Mouse (Mus musculus) embryonic facial prominence, embryonic 14.5 days (tissue): ENCODE measurements around the gene Ccdc97. TPM values are rescaled to one million over a fixed set of nuclear protein-coding genes. Genes with fewer than 3 reads are reported as not detected.

ENCODE experiments used
- ATAC-seq: fragments of 200-750 bp; cut with Nextera tagmentation; 2 replicates; pipeline ENCODE4 v1.8.0; 2017; ENCODE audit warnings: low read depth, moderate number of reproducible peaks, moderate TSS enrichment
- DNase-seq: peaks from one replicate; pipeline ENCODE4 v3.0.0-alpha.2; 2015; ENCODE audit warnings: low spot score
- H3K27ac ChIP-seq: fragments of 300-500 bp; sonication (generic); replicated peaks from 2 replicates; pipeline ENCODE4 v1.5.1; 2014; ENCODE audit warnings: low read depth, mild to moderate bottlenecking, low read length, moderate library complexity
- H3K27me3 ChIP-seq: fragments of 300-500 bp; sonication (generic); replicated peaks from 2 replicates; pipeline ENCODE4 v1.6.1; 2014; ENCODE audit warnings: low read length; ENCODE audit not compliant: control insufficient read depth, insufficient read depth
- H3K36me3 ChIP-seq: fragments of 300-500 bp; sonication (generic); 2 replicates; pipeline ENCODE4 v1.6.1; 2014; ENCODE audit warnings: low read length, mixed read lengths; ENCODE audit not compliant: control insufficient read depth, insufficient read depth
- H3K4me1 ChIP-seq: fragments of 300-500 bp; sonication (generic); 2 replicates; pipeline ENCODE4 v1.6.1; 2014; ENCODE audit warnings: antibody characterized with exemption, low read length; ENCODE audit not compliant: control insufficient read depth, insufficient read depth
- H3K4me2 ChIP-seq: fragments of 300-500 bp; sonication (generic); 2 replicates; pipeline ENCODE4 v1.6.1; 2014; ENCODE audit warnings: low read depth, mild to moderate bottlenecking, low read length, moderate library complexity, mixed read lengths
- H3K4me3 ChIP-seq: fragments of 300-500 bp; sonication (generic); 2 replicates; pipeline ENCODE4 v1.5.1; 2014; ENCODE audit warnings: low read depth, mild to moderate bottlenecking, low read length
- H3K9ac ChIP-seq: fragments of 300-500 bp; sonication (generic); 2 replicates; pipeline ENCODE4 v1.6.1; 2014; ENCODE audit warnings: low read depth, mild to moderate bottlenecking, low read length, moderate library complexity, mixed read lengths
- H3K9me3 ChIP-seq: fragments of 300-500 bp; sonication (generic); 2 replicates; pipeline ENCODE4 v1.6.1; 2016; ENCODE audit warnings: low read length; ENCODE audit not compliant: control insufficient read depth
- WGBS: fragments of 180-500 bp; shearing (Covaris S2); extraction: QIAGEN DNeasy Blood & Tissue Kit; methylation state at CpG from one replicate; pipeline ENCODE4 v1.1.7; 2014; 5-methylcytosine and 5-hydroxymethylcytosine counted together
- polyA plus RNA-seq: library from polyadenylated mRNA; unstranded; fragments of >200 nt; fragmentation: Nextera tagmentation; extraction: Ambion mirVana; gene quantifications from 2 replicates; pipeline ENCODE4 v1.2.1, GENCODE M21; 2014

The Ccdc97 gene
- 25.1 and 28.0 TPM in 2 replicates for polyA plus RNA-seq

- 5% methylated on average over 29 of the region's 32 CpGs for WGBS
- peak within 1 kb of the TSS; percentile 65 for H3K27ac ChIP-seq
- H3K4me3 ChIP-seq = peak within 1 kb of the TSS; percentile 77
- H3K4me1 ChIP-seq = peaks cover 11% of the 10 kb centered on the region
- peak; percentile 98 for DNase-seq
- peak within 1 kb of the TSS; percentile 80 for H3K9ac ChIP-seq
- peak; percentile 87 for ATAC-seq
- H3K36me3 ChIP-seq = peaks cover 63% of the 10 kb centered on the region
- peak within 1 kb of the TSS; percentile 93 for H3K4me2 ChIP-seq
- no peaks in the 10 kb centered on the region for H3K27me3 ChIP-seq
- no peaks in the 10 kb centered on the region for H3K9me3 ChIP-seq
Measured at GRCm38 (mm10) chr7:25718788-25719417, at the start of gene Ccdc97. Gene Ccdc97, minus strand, starts transcription at chr7:25719088.

DNA sequence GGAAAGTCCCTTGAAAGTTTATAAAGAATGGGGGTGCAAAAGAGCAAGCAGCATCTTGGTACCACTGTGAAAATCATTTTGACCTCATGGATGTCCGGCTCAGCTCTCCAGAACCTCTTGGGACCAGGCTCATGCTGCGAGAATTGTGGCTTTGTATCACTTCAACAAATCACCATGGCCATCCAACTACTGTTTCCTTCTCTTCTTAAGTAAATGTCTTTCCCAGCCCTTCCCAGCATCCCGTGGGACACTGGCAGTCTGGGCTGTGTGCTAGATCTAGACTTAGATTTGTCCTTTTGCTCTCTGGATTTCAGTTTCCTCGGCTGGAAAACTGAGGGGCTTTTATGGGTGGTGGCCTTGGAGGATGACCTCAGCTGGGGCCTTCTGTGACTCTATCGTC lies 49.3 kb upstream of the Ccdc97 start:
- no peaks in the 10 kb centered on the region for H3K9me3 ChIP-seq
- H3K36me3 ChIP-seq = peaks cover 93% of the 10 kb centered on the region
- H3K4me2 ChIP-seq = no peak overlapping the region
- ATAC-seq = no peak
- DNase-seq = no peak
- 82% methylated on average over 5 of the region's 5 CpGs for WGBS
- no peaks in the 10 kb centered on the region for H3K4me1 ChIP-seq
- no peaks in the 10 kb centered on the region for H3K27me3 ChIP-seq
- H3K27ac ChIP-seq = no peak overlapping the region
- H3K9ac ChIP-seq = no peak overlapping the region
- no peak overlapping the region for H3K4me3 ChIP-seq

GRCm38 (mm10) chr7:25766108-25766507 lies 47.2 kb upstream of the Ccdc97 start:
- no peak for DNase-seq
- H3K4me2 ChIP-seq = no peak overlapping the region
- peaks cover 93% of the 10 kb centered on the region for H3K36me3 ChIP-seq
- WGBS = 89% methylated on average over 6 of the region's 6 CpGs
- no peaks in the 10 kb centered on the region for H3K27me3 ChIP-seq
- no peak for ATAC-seq
- H3K4me3 ChIP-seq = no peak overlapping the region
- no peak overlapping the region for H3K9ac ChIP-seq
- no peak overlapping the region for H3K27ac ChIP-seq
- H3K4me1 ChIP-seq = no peaks in the 10 kb centered on the region
- no peaks in the 10 kb centered on the region for H3K9me3 ChIP-seq

- Histone ChIP-seq H3K4me1 (no peaks in the 10 kb centered on the region), H3K27ac (peak overlapping the region; percentile 41; the same call in 1 of the 2 replicates), H3K4me3 (no peak overlapping the region), H3K9me3 (no peaks in the 10 kb centered on the region), H3K36me3 (peaks cover 93% of the 10 kb centered on the region), H3K4me2 (no peak overlapping the region), H3K27me3 (no peaks in the 10 kb centered on the region), H3K9ac (no peak overlapping the region)
- peak; percentile 42 for DNase-seq
- 46% methylated on average over 5 of the region's 5 CpGs for WGBS
- ATAC-seq = no peak
Measured at GRCm38 (mm10) chr7:25764221-25764620, 45.3 kb upstream of the Ccdc97 start.

GRCm38 (mm10) chr7:25763678-25764077 lies 44.8 kb upstream of the Ccdc97 start:
- H3K27ac ChIP-seq = peak overlapping the region; percentile 41; the same call in 1 of the 2 replicates
- 61% methylated on average over 11 of the region's 11 CpGs for WGBS
- ATAC-seq (no peak), DNase-seq (no peak)
- H3K27me3 ChIP-seq = no peaks in the 10 kb centered on the region
- no peak overlapping the region for H3K4me3 ChIP-seq
- no peaks in the 10 kb centered on the region for H3K9me3 ChIP-seq
- H3K36me3 ChIP-seq = peaks cover 93% of the 10 kb centered on the region
- H3K9ac ChIP-seq = no peak overlapping the region
- no peak overlapping the region for H3K4me2 ChIP-seq
- H3K4me1 ChIP-seq = no peaks in the 10 kb centered on the region

DNA sequence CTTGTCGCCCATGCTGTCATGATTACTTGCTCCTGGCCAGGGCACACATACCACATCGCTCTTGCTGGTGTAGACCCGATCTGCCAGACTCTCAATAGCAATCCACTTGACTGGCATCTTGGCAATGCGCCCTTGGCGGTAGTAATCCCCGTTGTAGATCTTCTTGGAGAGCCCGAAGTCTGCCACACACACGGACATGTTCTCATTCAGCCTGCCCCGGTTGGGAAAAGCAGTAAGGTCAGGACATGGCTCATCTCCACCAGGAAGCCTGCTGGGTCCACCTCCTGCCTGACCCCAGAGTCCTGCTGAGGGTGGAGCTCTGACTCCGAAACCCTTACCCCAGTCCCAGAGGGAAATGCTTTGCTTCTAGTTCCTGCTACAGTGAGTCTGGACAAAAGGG lies 42.5 kb upstream of the Ccdc97 start:
- Histone ChIP-seq H3K9ac (no peak overlapping the region), H3K27ac (no peak overlapping the region), H3K4me1 (no peaks in the 10 kb centered on the region), H3K27me3 (no peaks in the 10 kb centered on the region), H3K36me3 (peaks cover 76% of the 10 kb centered on the region), H3K4me3 (no peak overlapping the region), H3K9me3 (no peaks in the 10 kb centered on the region), H3K4me2 (no peak overlapping the region)
- WGBS = 78% methylated on average over 10 of the region's 10 CpGs
- ATAC-seq = no peak
- no peak for DNase-seq

- WGBS = 0% methylated on average over 18 of the region's 18 CpGs
- peak; percentile 94 for DNase-seq
- peaks cover 39% of the 10 kb centered on the region for H3K36me3 ChIP-seq
- peak overlapping the region; percentile 98 for H3K27ac ChIP-seq
- H3K9ac ChIP-seq = peak overlapping the region; percentile 63
- no peaks in the 10 kb centered on the region for H3K9me3 ChIP-seq
- peak; percentile 20 for ATAC-seq
- H3K4me2 ChIP-seq = peak overlapping the region; percentile 81
- no peaks in the 10 kb centered on the region for H3K27me3 ChIP-seq
- peaks cover 13% of the 10 kb centered on the region for H3K4me1 ChIP-seq
- H3K4me3 ChIP-seq = peak overlapping the region; percentile 89
Measured at GRCm38 (mm10) chr7:25756011-25756410, 37.1 kb upstream of the Ccdc97 start.

DNA sequence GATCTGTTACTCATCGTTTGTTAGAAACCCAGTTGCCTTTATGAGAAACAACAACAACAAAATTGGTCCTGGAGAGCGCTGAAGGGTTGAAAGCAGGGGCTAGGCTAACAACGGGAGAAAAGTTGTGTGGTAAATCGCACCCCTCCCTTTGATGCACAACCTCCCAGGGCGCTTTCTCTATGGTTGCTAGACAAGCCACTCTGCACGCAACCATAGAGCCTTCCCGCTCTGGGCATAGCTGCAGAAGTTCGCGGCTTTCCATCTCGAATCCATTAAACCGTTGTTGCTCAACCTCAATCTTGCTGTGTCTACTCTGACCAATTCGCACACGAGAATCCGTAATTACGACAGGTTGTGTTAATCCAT lies 36.6 kb upstream of the Ccdc97 start:
- Histone ChIP-seq H3K9me3 (no peaks in the 10 kb centered on the region), H3K4me3 (peak overlapping the region; percentile 89), H3K27me3 (no peaks in the 10 kb centered on the region), H3K9ac (peak overlapping the region; percentile 63), H3K4me1 (peaks cover 13% of the 10 kb centered on the region), H3K27ac (peak overlapping the region; percentile 98), H3K4me2 (peak overlapping the region; percentile 81), H3K36me3 (peaks cover 39% of the 10 kb centered on the region)
- DNase-seq (peak; percentile 91), ATAC-seq (peak; percentile 58)
- under 1% methylated on average over 15 of the region's 15 CpGs for WGBS
